Mouse (Mus musculus): ENCODE data around the gene Mms19. TPM values are rescaled to one million over a fixed set of nuclear protein-coding genes. Genes with fewer than 3 reads are reported as not detected.

Gene Mms19
- total RNA-seq, 2 experiments from 2014 or later: 34.7 to 38.2 TPM

- intact Hi-C loops (cut with DNase I): no loop called here
- DNase-seq (ENCODE audit: extremely low spot score in 1 of 2, low spot score in 2 of 2): peak in 1 of 2 experiments; percentile 23
- TF ChIP-seq CTCF (IDR thresholded peaks at IDR 0.05): no peak
- Histone ChIP-seq H3K4me3 (no peak overlapping the region), H3K27ac (peak overlapping the region; percentile 24; the same call in 1 of the 2 replicates)
Observed at GRCm38 (mm10) chr19:41973891-41974794, 6.8 kb downstream of the Mms19 start.

- TF ChIP-seq CTCF (IDR thresholded peaks at IDR 0.05): no peak
- DNase-seq (ENCODE audit: extremely low spot score in 1 of 2, low spot score in 2 of 2): no peak
- H3K4me3 ChIP-seq: no peak overlapping the region
- H3K27ac ChIP-seq: no peak overlapping the region
- intact Hi-C loops (cut with DNase I): no loop called here
Observed at GRCm38 (mm10) chr19:41969618-41970017, 11.3 kb downstream of the Mms19 start.

- no peak overlapping the region for H3K4me3 ChIP-seq
- no peak overlapping the region for H3K27ac ChIP-seq
- DNase-seq (ENCODE audit: extremely low spot score in 1 of 2, low spot score in 2 of 2): no peak
- intact Hi-C loops (cut with DNase I): no loop called here
- no peak for TF ChIP-seq CTCF (IDR thresholded peaks at IDR 0.05)
Observed at GRCm38 (mm10) chr19:41953574-41953973, 27.4 kb downstream of the Mms19 start.

GRCm38 (mm10) chr19:41952287-41952686, 28.7 kb downstream of the Mms19 start:
- no peak for DNase-seq (ENCODE audit: extremely low spot score in 1 of 2, low spot score in 2 of 2)
- TF ChIP-seq CTCF (IDR thresholded peaks at IDR 0.05): peak; percentile 55
- intact Hi-C loops (cut with DNase I): no loop called here
- H3K4me3 ChIP-seq: no peak overlapping the region
- H3K27ac ChIP-seq: no peak overlapping the region

- no peak for DNase-seq (ENCODE audit: extremely low spot score in 1 of 2, low spot score in 2 of 2)
- intact Hi-C loops (cut with DNase I): no loop called here
- no peak overlapping the region for H3K27ac ChIP-seq
- no peak for TF ChIP-seq CTCF (IDR thresholded peaks at IDR 0.05)
- H3K4me3 ChIP-seq: no peak overlapping the region
Observed at GRCm38 (mm10) chr19:41943841-41944240, 37.1 kb downstream of the Mms19 start.

- TF ChIP-seq CTCF (IDR thresholded peaks at IDR 0.05): no peak
- no peak overlapping the region for H3K27ac ChIP-seq
- no peak for DNase-seq (ENCODE audit: extremely low spot score in 1 of 2, low spot score in 2 of 2)
- no peak overlapping the region for H3K4me3 ChIP-seq
- intact Hi-C loops (cut with DNase I): no loop called here
Observed at GRCm38 (mm10) chr19:41938539-41938938, 42.4 kb downstream of the Mms19 start.

GRCm38 (mm10) chr19:41935921-41936320, 45.0 kb downstream of the Mms19 start:
- no peak for TF ChIP-seq CTCF (IDR thresholded peaks at IDR 0.05)
- no peak for DNase-seq (ENCODE audit: extremely low spot score in 1 of 2, low spot score in 2 of 2)
- H3K4me3 ChIP-seq: no peak overlapping the region
- H3K27ac ChIP-seq: no peak overlapping the region
- intact Hi-C loops (cut with DNase I): no loop called here

GRCm38 (mm10) chr19:41934124-41934523, 46.8 kb downstream of the Mms19 start:
- intact Hi-C loops (cut with DNase I): no loop called here
- DNase-seq (ENCODE audit: extremely low spot score in 1 of 2, low spot score in 2 of 2): no peak
- Histone ChIP-seq H3K4me3 (peak overlapping the region; percentile 86), H3K27ac (no peak overlapping the region; the same call in 1 of the 2 replicates)
- TF ChIP-seq CTCF (IDR thresholded peaks at IDR 0.05): no peak

- TF ChIP-seq CTCF (IDR thresholded peaks at IDR 0.05): no peak
- Histone ChIP-seq H3K4me3 (peak within 1 kb of the TSS; percentile 86), H3K27ac (peak within 1 kb of the TSS; percentile 71)
- peak; percentile 98 to 99 for DNase-seq (ENCODE audit: extremely low spot score in 1 of 2, low spot score in 2 of 2)
- intact Hi-C loops (cut with DNase I): no loop called here
Observed at GRCm38 (mm10) chr19:41933179-41934086, 47.5 kb downstream of the Mms19 start, which contains the start of the genes Exosc1 and Zdhhc16. Gene Exosc1 (minus strand): TSS chr19:41933423. Gene Zdhhc16 (plus strand): TSS chr19:41933480.

GRCm38 (mm10) chr19:41932686-41933085, 48.3 kb downstream of the Mms19 start:
- TF ChIP-seq CTCF (IDR thresholded peaks at IDR 0.05): no peak
- Histone ChIP-seq H3K4me3 (peak overlapping the region; percentile 86), H3K27ac (peak overlapping the region; percentile 71)
- intact Hi-C loops (cut with DNase I): no loop called here
- no peak for DNase-seq (ENCODE audit: extremely low spot score in 1 of 2, low spot score in 2 of 2)

- intact Hi-C loops (cut with DNase I): no loop called here
Observed at GRCm38 (mm10) chr19:41920412-41921067, 60.4 kb downstream of the Mms19 start.

More at GRCm38 (mm10) chr19:41920412-41921067, 60.4 kb downstream of the Mms19 start:
- H3K4me3 ChIP-seq: no peak overlapping the region
- no peak overlapping the region for H3K27ac ChIP-seq
- no peak for TF ChIP-seq CTCF (IDR thresholded peaks at IDR 0.05)
- DNase-seq (ENCODE audit: extremely low spot score in 1 of 2, low spot score in 2 of 2): no peak

All from left cerebral cortex, adult 2 months (tissue).